Mouse (Mus musculus): ENCODE measurements at regions not wholly inside any gene's neighbourhood (a gene's known extent, or its start where the extent isn't known, plus 50 kb on each side); places are given as distances from the start of the nearest gene placed in this dataset.

- no peaks in the 10 kb centered on the region for H3K9me3 ChIP-seq
- H3K4me3 ChIP-seq = no peak overlapping the region
- H3K9ac ChIP-seq (replicated peaks) = no peak overlapping the region
- peak overlapping the region; percentile 47; the same call in 1 of the 2 replicates for H3K27ac ChIP-seq (replicated peaks)
- no peaks in the 10 kb centered on the region for H3K27me3 ChIP-seq
- no peaks in the 10 kb centered on the region for H3K36me3 ChIP-seq
- peak; percentile 96 for ATAC-seq (replicated peaks)
- no peaks in the 10 kb centered on the region for H3K4me1 ChIP-seq
- no peak overlapping the region for H3K4me2 ChIP-seq (replicated peaks)
- WGBS = 3% methylated on average over 1 of the region's 1 CpGs
Observed at GRCm38 (mm10) chr1:108797053-108797801, 1185.0 kb upstream of the Cdh7 start.

GRCm38 (mm10) chr1:108800101-108800500, 1182.1 kb upstream of the Cdh7 start:
- no peak overlapping the region for H3K4me2 ChIP-seq (replicated peaks)
- H3K36me3 ChIP-seq = no peaks in the 10 kb centered on the region
- H3K9me3 ChIP-seq = no peaks in the 10 kb centered on the region
- 8% methylated on average over 4 of the region's 4 CpGs for WGBS
- H3K4me1 ChIP-seq = no peaks in the 10 kb centered on the region
- ATAC-seq (replicated peaks) = peak; percentile 35; the same call in 1 of the 2 replicates
- no peaks in the 10 kb centered on the region for H3K27me3 ChIP-seq
- no peak overlapping the region for H3K4me3 ChIP-seq
- no peak overlapping the region for H3K9ac ChIP-seq (replicated peaks)
- H3K27ac ChIP-seq (replicated peaks) = no peak overlapping the region

DNA sequence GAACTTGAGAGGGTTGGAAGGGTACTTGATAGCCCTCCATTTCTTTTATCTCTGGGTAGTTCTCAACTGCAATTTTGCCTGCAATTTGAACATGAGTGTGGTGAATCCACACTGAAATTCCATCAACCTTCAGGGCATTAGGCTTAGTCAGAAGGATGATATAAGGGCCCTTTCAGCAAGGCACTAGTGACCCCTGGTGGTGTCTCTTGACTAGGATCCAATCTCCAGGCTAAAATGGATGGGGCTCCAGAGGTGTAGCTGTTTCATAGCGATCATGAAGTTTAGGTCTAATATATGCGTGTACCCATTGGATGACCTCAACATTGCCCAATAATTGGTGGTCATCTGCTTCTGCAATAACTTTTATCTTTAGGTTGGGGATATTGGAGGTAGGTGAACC, 1155.0 kb upstream of the Cdh7 start:
- no peak for ATAC-seq (replicated peaks)
- WGBS = 77% methylated on average over 2 of the region's 2 CpGs
- H3K9ac ChIP-seq (replicated peaks) = no peak overlapping the region

More for the DNA sequence above, 1155.0 kb upstream of the Cdh7 start:
- no peaks in the 10 kb centered on the region for H3K4me1 ChIP-seq
- no peak overlapping the region for H3K4me3 ChIP-seq
- no peaks in the 10 kb centered on the region for H3K36me3 ChIP-seq
- H3K27me3 ChIP-seq = no peaks in the 10 kb centered on the region
- H3K27ac ChIP-seq (replicated peaks) = no peak overlapping the region
- H3K9me3 ChIP-seq = no peaks in the 10 kb centered on the region
- no peak overlapping the region for H3K4me2 ChIP-seq (replicated peaks)
